Mouse (Mus musculus) inflammation-experienced regulatory T-cells, adult 6 months (primary cell): ENCODE measurements around the gene Mettl27. TPM values are rescaled to one million over a fixed set of nuclear protein-coding genes. Genes with fewer than 3 reads are reported as not detected.

Experiments used
- ATAC-seq: one replicate; pipeline ENCODE4 v1.8.0; 2017
- polyA plus RNA-seq, 3 experiments: library from polyadenylated mRNA; unstranded; fragments of 100-300 nt; shearing (Covaris generic); gene quantifications; one replicate each; pipeline ENCODE4 v1.2.1; 2017

Mettl27 gene
- 10 to 100 TPM in 2 of 3 experiments, 1 to 10 TPM in 1; 6.3 to 17.2 (median 12.0) TPM for polyA plus RNA-seq

GRCm38 (mm10) chr5:134932179-134932902 is at the start of gene Mettl27:
TSS of gene Mettl27 (plus strand) at chr5:134932368.
- peak; percentile 93 for ATAC-seq

DNA sequence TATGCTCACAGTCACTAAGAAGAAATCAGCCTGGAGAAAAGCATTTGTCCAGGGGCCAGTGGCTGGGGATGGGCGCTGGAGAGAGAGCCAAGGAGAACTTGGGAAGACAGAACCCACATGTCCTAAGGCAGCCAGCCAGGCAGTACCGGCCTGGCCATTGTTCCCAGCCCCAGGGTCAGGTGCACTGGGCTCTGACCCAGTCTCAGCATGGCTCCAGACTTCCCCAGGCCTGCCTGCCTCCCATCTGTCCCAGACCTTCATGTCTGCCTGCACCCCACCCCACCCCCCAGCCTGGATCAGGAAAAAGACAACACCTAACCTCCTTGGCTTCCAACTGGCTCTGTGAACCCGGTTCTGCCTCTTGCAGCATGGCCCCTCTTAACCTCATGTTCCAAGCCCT is 49.1 kb upstream of the Mettl27 start:
- no peak for ATAC-seq

GRCm38 (mm10) chr5:134887447-134888335 is 44.5 kb upstream of the Mettl27 start:
- no peak for ATAC-seq

DNA sequence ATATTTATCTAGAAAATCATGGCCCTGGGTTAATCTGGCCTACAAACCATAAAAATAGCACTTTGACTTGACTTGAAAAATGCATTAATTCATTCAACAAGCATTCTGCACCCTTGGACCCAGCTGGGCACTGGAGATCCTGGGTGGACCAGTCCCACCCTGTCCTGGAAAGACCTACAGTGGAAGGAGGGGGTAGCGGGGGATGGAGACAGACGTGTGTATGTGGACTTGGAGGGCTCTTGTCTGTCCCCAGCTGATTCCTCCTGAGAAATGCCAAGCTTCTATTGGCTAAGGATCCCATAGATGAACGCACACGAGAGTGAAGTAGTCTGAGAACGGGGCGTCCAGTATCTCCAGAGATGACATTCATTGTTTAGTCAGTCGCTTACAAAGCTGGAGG is 43.7 kb upstream of the Mettl27 start:
- no peak for ATAC-seq

DNA sequence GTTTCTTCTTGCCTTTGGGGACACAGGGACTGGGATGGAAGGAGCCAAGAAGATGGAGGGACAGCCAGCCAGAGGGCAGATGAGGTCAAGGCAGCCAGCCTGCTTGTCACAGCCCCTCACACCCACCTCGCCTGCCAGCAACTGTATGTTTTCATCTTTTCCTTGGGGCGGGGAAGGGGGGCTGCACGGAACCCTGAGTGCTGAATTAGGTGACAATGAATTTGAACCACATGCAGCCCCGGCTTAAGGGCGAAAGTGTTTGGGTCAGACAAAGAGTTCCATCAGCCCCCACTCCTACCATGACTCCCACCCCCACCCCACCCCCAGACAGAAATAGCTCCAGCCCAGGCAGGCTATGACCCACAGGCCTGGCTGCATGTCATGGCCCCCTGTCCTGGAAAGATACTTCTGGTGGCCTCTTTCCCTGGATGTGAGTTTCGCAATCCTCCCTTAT is 41.5 kb upstream of the Mettl27 start:
- no peak for ATAC-seq

DNA sequence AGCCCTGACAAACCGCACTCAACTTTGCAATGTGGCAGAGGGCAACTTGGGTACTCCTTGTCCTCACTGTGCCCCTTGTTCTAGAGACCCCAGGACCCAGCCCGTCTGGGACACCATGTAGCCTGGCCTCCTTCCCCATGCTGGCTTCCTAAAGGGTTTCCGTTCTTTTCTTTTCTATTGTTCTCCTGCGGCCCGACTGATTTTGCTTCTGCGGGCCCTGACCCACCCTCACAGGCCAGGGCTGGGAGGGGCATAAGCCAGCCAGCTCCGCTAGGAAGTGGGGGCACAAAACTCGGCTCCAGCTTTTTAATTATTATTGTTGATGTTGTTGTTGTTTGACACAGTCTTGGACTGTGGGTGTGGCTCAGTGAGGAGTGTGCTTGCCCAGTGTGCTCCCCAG is 40.6 kb upstream of the Mettl27 start:
- ATAC-seq, result no peak

DNA sequence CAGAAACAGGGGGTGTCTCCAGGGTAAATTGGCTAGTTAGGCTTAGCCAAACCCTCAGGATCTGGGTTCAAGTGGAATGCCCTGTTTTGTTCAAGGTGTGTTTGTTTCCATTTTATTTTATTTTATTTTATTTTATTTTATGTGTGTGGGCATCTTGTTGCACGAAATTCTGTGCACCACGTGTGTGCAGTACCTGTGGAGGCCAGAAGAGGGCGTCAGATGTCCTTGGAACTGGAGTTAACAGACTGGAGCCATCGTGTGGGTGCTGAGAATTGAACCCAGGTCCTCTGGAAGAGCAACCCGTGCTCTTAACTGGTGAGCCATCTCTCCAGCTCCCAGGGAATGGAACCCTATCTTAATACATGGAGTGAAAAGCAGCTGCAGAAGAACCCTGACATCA is 39.5 kb upstream of the Mettl27 start:
- no peak for ATAC-seq

- no peak for ATAC-seq
Observed at GRCm38 (mm10) chr5:134895291-134895690, 36.9 kb upstream of the Mettl27 start.

- no peak for ATAC-seq
Observed at GRCm38 (mm10) chr5:134896965-134897364, 35.2 kb upstream of the Mettl27 start.

DNA sequence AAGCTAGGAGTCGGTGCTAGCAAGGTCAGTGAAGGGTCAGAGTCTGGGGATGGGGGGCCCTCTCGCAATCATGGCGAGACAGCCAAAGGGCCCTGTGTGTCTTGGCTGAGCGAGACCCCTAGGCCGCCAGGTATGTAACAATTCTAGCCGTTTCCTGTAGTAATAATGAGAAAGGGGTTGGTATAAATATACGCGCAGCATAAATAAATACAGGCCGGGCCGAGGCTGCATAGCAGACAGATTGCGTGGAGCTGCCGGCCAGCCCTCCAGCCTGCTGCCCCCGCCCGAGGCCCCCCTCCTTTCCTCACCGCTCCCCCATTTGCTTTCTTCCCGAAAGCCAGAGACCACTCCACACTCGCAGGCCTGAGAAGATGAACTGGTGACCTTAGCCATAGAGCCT is 34.6 kb upstream of the Mettl27 start:
- ATAC-seq, result no peak

DNA sequence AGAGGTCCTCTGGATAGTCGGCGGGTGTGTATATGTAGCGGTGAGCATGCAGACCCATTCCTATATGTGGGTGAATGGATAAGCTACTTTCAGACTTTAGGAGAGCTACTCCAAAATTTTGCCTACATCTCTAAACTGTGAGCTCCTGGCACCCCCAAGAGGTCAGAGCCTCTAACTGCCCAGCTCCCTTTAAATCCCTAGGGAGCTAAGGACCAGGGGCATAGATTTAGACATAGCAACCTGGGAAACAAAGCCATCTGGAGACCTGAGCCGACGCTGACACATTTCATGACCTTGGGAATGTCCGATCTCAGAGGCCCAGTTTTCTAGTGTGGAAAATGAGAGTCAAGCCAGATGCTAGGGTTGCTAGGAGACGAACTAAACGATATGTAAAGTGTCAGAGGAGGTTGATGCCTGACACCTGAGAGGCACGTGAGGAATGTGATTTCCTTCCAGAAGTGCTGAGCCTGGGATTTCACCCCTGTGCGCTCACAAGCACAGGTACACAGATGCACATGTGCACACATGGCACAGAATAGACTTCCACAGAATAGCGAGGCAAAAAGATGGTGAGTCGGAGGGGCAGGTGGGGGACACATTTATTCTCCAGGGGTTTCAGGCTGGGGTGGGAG is 31.0 kb upstream of the Mettl27 start:
- ATAC-seq, result no peak

- no peak for ATAC-seq
Observed at GRCm38 (mm10) chr5:134901644-134902027, 30.5 kb upstream of the Mettl27 start.

DNA sequence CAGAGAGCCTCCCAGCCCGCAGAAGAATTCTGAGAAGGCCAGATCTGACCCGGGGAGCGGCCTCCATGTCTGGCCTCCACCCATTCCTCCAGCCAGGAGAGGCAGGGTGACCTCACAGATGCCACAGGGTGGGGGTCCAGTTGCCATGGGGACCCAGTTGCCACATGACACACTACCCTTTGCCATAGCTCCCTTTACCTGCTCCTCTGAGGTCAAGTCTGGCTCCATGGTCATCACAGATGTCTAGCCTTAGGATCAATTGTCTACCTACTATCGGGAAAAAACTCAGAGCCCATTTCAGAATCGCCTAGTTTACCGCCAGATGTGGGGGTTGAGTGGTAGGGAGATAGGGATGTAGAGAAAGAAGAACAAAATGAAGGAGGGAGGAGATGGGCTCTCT is 25.5 kb upstream of the Mettl27 start, which contains the start of gene Tmem270:
Gene Tmem270, minus strand, starts transcription at position 101 of the 400 bp plus-strand sequence.
- no peak for ATAC-seq

- ATAC-seq, result no peak
Observed at GRCm38 (mm10) chr5:134907135-134907534, 25.0 kb upstream of the Mettl27 start.

- no peak for ATAC-seq
Observed at GRCm38 (mm10) chr5:134911901-134912300, 20.3 kb upstream of the Mettl27 start.

GRCm38 (mm10) chr5:134913352-134913751 is 18.8 kb upstream of the Mettl27 start:
- no peak for ATAC-seq

- no peak for ATAC-seq
Observed at GRCm38 (mm10) chr5:134913753-134914152, 18.4 kb upstream of the Mettl27 start.

DNA sequence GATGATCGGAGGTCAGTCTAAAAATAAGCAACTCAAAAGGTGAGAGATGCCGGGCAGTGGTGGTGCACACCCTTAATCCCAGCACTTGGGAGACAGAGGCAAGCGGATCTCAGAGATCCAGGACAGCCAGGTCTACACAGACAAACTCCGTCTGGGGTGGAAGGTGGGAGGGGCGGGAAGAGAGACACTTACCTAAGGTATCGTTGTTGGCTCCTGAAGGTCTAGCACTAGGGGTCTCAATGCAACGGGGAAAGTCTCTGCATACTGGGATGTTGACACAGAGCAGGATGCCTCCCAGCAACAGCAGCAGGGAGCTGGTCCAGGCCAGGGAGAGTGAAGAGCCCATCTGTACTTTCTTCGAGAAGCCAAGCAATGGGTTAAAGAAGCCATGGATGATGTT is 17.7 kb upstream of the Mettl27 start:
- ATAC-seq, result no peak

GRCm38 (mm10) chr5:134915311-134915710 is 16.9 kb upstream of the Mettl27 start, which contains the start of gene Cldn13:
TSS of gene Cldn13 (minus strand) at chr5:134915526.
- no peak for ATAC-seq

DNA sequence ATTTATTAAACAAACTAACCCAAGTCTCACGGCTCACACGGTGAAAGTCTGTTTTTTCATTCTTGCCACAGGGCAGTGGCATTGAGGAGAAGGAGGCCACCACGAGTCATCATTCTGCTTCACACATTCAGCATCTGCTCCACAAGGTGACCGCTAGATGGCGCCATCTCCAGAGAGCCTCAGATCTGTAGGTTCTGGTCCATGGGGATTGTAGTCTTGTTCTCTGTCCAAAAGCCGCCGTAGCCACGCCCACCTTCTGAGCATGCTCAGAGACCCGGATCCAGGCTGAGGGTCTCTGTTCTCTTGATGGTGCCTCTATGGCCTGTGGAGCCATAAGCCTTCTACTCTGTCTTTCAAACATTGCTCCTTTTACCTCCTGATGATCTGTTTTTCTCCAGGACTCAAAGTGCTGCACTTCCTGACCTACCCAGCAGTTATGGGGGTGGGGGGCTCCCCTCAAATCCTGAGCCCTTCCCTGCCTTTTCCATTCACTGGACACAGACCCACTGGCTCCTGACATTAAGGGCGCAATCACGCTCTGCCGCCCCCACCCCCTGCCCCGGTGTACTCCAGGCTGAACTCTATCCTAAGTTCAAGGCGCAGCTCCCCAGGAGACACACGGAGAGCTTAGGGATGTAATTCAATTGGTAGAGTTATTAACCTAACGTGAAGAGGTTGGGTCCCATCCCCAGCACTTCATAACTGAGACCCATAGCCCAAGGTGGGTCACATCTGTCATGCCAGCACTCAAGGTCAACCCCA is 13.9 kb upstream of the Mettl27 start:
- no peak for ATAC-seq

DNA sequence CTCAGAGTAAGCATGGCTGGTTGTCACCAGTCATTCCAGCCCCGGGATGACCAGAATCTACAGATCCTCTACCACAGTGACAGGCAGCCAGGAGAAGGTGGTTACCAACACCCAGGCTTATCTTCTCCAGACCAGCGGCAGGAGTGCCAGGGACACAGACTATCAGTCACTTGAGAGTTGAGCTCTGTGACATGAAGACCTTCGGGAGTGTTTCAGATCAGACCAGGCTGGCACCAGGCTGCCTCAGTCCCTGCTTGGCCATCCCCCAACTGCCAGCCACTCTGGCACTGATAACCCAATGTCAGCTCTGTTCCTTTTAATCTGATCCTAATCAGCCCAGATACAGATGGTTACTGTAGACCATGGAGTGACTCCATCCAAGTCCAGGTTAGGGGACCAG is 13.1 kb upstream of the Mettl27 start:
- no peak for ATAC-seq

- ATAC-seq, result no peak
Observed at GRCm38 (mm10) chr5:134920106-134920687, 12.0 kb upstream of the Mettl27 start.
